Mouse (Mus musculus): ENCODE measurements around the gene Pdcd1.
"Not testable (repeated sequence)": the region's sequence is repeated elsewhere in the genome, so short reads cannot be mapped to it uniquely, and the experiment has no call there.

Pdcd1 gene

DNA sequence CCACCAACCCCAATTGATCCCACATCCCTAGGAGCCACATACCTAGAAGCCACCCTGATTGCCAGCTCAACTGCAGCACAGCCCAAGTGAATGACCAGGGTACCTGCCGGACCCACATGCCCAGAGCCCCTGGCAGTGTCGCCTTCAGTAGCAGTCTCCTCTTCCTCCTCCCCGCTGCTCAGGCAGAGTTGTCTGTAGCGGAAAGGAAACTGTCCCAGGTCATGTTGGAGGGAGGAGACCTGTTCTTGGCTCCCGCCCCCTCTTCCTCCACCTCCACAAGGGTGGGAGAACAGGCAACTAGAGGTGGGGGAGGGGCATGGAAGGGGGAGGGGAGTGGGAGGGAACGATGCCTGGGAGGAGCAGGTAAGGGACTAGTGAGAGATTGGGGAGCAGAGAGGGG is at the start of gene Pdcd1:
Gene Pdcd1, minus strand, starts transcription at position 181 of the 400 bp plus-strand sequence.
- DNase-seq (ENCODE audit: low spot score in 2 of 2): no peak

DNA sequence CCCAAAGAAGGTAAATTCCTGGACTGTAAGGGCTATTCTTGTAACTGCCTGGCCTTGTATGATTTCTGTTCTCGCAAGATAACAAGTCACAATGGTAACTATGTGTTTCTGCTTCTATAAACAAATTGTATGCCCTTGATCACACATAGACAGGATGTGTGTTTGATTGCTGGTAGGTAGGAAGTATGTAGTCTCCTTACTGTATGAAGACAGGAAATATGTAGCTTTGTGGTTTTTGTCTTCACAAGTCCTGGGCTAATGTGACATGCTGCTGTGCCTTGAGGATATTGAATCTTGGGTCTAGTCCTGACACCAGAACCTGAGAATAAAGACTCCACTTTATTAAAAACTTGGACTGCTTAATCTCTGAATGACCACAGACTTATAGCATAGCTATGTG is 39.4 kb upstream of the Pdcd1 start:
- DNase-seq (ENCODE audit: low spot score in 2 of 2): no peak

DNA sequence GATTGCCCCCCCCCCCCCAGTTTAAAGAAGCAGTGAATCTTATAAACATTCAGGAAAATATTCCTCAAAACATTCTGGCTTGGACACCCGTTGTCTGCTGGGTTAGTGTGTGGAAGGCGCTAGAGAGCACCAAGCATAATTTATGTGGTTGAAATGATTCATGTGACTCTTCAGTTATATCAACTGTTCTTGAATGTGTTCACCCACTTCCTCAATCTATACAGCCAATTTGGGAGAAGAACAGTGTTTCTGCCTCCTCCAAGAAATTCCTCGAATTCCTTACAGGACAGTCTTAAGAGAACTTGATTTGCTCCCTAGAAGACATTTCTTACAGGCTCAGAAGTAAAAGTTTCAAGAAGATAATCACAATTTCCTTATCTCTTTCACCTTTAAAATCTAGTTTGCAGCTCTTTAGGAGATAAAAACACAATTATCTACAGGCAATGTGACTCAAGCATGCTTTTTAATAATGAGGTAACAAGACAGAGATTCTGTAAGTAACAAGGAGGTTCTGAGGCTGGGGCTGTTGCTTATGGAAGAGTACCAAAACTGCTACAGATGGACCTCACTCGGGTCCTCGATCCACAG is 34.1 kb upstream of the Pdcd1 start:
- no peak for DNase-seq (ENCODE audit: low spot score in 2 of 2)

DNA sequence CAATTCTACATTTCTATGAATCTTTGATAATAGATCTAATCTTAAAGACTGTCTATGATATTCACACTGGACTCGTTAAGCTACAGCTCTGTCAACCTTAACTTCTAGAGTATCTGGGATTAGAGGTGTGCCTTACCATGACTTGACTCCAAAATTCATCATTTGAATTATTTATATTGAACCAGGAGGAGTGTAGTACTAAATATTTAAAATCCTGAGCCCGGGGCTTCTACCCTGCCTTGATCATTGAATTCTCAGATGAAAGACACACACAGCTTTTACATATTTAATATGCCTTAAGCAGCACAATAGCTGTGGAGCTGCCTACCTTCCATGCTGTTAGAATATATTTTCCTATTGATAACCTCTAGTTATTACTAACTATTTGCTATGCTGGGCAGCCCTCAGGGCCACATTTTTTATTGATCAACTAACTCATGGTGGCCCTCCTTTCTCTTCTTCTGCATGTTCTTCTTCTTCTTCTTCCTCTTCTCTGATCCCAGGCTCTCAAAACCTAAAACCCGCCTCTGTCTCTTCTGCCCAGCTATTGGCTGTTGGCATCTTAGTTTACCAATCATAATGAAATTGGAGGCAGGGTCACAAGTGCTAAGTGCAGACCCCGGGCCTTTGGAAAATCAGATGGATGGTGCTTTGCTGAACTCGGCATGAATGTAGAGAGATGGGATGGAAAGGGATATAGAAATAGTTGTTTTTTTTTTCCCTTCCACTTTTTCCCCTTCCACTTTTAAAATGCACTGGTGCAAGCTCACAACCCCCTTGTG is 33.2 kb upstream of the Pdcd1 start:
- no peak for DNase-seq (ENCODE audit: low spot score in 2 of 2)

DNA sequence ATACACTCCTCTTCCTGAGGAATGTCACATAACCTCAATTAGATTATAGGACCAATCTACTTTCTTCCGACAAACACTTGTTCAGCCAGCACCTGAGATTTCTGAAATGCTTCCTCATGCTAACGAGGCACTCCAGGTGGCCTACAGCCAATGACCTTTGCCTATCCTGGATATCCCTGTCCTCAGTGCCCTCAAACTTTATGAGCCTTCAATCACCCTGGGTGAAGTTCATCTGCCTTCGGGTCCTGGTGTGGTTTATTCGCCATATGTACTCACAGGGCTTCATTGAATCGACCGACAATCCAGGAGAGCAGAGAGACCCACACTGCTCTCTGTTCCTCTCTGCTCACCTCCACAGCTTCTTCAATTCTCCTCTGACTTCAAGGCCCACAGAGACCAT is 29.4 kb upstream of the Pdcd1 start:
- DNase-seq (ENCODE audit: low spot score in 2 of 2): no peak

DNA sequence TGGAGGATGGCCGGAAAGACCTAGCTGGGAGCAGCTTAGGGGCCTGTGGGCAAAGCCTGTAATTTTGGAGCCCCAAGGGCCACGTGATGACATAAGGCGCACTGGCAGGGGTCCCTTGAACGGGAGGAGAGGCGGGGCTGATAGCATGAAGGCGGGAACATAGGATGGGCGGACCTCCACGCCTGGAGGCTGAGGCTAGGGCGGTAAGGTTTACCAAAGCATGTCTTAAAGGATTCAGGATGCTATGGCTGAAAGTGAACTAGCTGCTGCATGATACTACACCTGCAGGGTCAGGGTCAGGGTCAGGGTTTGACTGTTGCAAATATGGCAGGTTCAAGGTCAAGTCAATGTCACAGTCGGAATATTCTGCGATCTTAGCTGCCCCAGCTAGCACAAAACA is 28.8 kb upstream of the Pdcd1 start:
- no peak for DNase-seq (ENCODE audit: low spot score in 2 of 2)

DNA sequence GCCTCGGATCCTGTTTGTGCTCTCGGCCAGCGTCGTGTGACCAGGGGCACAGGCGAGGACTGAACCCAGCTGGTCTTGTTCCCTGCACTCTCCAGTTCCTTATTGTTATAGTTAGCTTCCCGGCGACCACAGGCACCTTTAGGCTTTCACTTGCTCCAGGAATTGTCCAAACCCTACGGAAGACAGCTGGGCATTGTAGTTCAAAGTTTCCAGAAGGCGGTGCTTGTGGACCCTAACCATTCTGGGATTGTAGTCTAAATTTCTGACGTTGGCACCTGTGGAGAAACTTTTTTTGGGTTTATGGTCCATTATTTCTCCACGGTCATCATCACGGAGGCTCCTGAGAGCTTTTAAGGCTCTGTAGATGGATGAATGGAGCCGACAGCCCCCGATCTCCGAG is 28.4 kb upstream of the Pdcd1 start:
- no peak for DNase-seq (ENCODE audit: low spot score in 2 of 2)

DNA sequence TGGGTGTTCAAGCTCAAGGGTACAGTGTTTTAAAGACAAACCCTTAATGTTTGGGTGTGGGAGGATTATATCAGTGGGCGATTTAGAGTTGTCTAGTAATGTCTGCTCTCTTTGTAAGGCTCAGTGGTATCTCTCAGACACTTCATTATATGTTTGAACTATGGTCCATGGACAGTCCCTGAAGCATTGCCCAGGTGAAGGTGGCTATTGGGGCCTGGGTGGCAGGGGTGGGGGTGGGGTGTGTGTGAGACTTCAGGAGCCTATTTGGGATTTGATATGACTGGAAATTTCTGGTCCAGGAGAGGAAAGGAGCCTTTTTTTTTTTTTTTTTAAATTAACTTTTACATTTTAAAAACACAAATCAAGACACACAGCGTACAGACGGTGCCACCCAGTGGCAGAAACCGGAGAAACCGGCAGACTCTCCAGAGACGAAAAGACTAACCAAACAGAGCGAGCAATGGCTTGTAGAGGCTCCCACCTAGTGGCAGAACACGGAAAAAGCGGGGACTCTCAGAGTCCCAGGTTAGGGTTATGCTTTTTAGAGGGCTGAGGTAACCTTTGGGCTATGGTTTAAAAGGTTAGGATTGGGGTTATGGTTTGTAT is 26.6 kb upstream of the Pdcd1 start:
- peak; percentile 63 to 89 for DNase-seq (ENCODE audit: low spot score in 2 of 2)

DNA sequence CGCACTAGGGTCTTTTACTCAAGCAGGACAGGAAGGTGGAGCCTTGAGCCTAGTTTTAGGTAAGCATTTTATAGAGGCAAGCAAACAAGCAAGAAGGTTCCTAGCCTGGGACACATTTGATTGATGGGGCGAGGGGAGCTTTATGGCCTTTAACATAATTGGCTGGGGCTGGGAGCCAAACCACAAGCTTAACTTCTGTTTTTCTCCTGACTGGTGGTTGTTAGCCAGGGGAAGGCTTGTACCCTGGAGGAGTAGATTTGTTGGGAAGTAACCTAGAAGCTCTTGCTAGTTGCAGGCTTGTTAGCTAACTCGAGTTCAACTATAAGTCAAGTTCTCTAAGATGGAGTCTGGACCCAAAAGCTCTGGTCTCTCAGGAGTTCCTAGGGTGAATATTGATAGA is 26.0 kb upstream of the Pdcd1 start:
- DNase-seq (ENCODE audit: low spot score in 2 of 2): no peak

DNA sequence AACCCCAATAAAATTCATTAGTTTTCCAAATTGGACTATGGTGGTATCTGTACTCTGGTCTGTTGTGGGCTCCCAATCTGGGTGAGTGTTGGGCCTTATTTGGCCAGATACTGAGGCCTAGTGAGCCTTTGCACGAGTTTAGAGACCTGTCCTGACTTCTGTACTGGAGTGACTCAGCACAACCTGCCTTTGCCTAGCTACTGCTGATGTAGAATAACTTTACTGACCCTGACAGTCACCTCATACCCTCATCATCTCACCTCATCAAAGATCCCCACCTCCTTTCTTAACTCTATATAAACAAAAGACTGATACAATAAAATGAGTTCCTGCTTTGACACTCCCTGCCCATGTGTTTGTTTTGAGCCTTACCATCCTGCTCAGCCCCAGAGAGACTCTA is 24.3 kb upstream of the Pdcd1 start:
- no peak for DNase-seq (ENCODE audit: low spot score in 2 of 2)

DNA sequence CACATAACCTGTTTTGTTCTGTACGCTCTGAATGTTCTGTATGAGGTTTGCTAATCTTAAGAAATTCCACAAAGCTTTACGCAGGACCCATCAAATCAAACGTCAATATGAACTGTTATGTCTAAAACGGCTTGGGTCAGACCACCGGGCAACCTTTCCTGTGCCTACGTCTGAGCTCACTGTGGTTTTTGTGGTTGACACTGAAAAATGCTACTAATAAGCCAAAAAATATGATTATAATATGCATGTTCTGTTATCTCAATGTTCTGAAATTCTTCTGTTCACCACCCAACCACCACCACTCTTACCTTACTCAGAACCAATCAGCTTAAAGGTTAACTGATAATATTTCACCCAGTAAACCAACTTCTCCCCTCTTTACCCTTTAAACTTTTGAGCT is 22.4 kb upstream of the Pdcd1 start:
- DNase-seq (ENCODE audit: low spot score in 2 of 2): no peak

DNA sequence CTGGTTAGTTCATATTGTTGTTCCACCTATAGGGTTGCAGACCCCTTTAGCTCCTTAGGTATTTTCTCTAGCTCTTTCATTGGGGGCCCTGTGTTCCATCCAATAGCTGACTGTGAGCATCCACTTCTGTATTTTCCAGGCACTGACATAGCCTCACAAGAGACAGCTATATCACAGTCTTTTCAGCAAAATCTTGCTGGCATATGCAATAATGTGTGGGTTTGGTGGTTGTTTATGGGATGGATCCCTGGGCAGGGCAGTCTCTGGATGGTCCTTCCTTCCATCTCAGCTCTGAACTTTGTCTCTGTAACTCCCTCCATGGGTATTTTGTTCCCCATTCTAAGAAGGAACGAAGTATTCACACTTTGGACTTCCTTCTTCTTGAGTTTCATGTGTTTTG is 5.9 kb upstream of the Pdcd1 start:
- DNase-seq (ENCODE audit: low spot score in 2 of 2): not testable (repeated sequence)

DNA sequence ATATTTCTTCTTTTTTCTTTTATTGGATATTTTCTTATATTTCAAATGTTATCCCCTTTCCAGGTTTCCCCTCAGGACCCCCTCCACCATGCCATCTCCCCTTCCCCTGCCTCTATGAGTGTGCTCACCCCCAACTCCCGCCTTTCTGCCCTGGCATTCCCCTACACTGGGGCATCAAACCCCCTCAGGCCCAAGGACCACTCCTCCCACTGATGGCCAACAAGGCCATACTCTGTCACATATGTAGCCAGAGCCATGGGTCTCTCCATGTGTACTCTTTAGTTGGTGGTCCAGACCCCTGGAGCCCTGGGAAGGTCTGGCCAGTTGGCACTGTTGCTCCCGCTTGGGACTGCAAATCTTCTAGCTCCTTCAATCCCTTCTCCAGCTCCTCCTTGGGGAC is 5.0 kb upstream of the Pdcd1 start:
- DNase-seq (ENCODE audit: low spot score in 2 of 2): no peak

DNA sequence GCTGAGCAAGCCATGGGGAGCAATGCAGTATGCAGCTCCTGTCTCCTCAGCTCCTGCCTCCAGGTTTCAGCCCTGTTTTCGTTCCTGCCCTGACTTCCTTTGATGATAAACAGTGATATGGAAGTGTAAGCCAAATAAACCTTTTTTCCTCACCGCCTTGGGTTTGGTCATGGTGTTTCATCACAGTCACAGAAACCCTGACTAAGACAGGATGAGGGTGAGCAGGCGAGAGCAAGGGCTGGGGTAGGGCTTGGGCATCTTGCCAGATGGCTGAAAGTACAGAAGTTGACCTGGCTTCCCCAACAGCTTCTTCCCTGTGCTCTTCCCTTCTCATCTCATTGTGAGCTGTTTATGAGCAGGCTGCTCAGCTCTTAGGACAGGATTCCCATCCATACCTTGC is 3.6 kb upstream of the Pdcd1 start:
- DNase-seq (ENCODE audit: low spot score in 2 of 2): no peak

DNA sequence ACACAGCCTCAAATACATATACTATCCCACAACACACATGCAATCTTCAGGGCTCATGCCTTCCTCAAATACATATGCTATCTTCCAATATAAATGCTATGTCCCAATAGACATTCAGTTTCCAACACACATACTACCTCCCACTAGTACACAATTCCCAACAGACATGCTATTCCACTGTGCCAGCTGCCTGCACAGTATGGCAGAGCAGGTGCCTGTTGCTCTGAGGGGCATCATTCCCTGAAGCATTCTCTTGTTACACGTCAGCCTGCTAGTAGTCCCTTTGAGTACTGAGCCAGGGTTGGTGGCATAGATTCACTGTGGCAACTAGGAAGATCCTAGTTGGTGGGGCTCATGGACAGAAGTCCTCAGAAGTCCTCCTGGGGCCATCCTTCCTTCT is 2.1 kb upstream of the Pdcd1 start:
- no peak for DNase-seq (ENCODE audit: low spot score in 2 of 2)

DNA sequence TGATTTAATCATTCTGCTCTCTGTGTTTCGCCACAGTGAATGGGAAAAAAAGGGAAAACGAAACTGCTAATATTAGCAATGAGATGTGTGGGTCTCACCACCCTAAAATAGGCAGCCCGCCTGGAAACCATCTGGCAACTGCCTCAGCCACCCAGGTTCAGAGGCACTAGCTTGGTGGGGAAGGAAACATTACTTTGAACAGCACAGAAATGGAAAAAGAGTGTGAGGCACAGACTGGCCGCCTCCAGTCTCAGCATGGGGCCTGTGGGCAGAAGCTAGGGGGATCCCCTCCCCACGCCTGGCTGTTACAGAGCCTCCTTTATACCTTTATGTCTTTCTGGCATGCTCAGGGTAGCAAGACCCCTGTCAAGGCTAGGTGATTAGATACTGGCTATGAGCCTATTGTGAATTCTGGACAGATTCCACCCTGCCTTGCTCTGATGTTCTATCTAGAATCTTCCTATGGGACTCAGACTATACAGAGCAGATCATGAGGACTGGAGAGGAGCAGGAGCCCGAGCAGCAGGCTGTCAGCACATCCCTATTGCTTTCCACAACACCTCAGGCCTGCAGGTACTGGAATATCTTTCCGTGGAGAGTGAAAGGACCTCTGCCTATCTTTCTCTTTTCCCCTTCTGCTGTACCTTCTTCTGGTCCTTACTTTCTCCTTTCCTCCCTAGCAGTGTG is 1.3 kb upstream of the Pdcd1 start:
- no peak for DNase-seq (ENCODE audit: low spot score in 2 of 2)

DNA sequence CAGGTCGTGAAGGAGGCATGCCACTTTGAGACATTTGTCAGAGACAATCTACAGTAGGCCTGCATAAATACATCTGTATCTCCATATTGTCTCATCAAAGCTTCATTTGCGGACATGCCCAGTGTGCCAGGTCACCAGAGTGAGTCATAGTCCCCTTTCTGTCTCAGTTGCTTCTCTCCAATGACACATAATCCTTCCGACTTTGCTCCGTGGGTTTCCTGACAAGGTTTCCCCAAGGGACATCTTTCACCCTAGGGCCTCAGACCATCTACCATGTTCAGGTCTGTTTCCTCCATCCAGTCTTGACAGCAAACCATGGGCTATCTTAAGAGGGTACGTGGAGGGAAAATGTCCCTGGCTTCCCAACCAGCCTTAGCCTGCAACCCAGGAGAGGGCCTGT is 1.2 kb downstream of the Pdcd1 start:
- no peak for DNase-seq (ENCODE audit: low spot score in 2 of 2)

DNA sequence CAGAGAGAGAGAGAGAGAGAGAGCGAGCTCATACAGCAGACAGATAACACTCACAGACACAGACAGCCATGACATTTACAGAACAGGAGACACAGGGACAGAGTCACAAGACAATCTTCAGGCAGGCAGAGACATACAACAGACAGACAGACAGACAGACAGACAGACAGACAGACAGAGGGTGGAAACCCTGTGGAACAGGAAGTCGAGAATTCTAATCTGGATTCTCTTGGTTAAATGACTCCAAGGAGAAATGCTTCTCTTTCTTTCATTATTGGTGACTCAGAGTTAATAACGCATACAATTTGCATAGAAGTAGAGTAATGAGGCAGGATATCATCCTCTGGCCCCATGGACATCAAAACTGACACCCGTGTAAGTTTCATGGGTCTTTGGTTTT is 5.8 kb downstream of the Pdcd1 start:
- no peak for DNase-seq (ENCODE audit: low spot score in 2 of 2)

DNA sequence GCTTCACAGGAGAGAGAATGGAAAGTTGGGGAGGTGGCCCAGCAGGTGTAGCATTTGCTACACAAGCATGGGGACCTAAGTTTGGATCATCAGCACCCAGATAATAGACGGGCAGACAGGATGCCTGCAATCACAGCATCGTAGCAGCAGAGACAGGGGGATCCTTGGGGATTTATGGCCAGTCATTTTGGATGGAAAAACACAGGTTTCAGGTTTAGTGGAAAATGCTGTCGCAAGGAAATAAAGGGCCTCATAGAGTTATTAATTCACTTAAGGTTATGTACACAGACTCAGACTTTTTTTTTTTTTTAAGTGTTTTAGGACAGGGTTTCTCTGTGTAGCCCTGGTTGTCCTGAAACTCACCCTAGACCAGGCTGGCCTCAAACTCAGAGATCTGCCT is 6.8 kb downstream of the Pdcd1 start:
- no peak for DNase-seq (ENCODE audit: low spot score in 2 of 2)

DNA sequence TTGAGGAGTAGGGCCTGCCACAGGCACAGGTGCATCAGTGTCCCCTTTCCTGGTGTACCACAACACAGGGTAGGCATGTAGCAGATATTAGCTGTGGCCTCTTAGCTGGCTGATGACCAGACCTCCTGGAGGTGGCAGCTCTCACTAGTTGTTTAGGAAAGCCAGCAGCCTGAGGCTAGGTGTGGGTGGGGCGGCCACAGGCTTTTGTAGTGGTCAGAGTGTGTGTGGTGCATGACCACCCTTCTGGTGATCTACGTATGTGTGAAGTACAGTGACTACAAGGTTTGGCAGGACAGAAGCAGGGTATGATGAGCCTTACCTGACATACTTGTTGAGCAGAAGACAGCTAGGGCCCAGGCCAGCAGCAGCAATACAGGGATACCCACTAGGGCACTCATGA is 12.0 kb downstream of the Pdcd1 start:
- no peak for DNase-seq (ENCODE audit: low spot score in 2 of 2)

DNA sequence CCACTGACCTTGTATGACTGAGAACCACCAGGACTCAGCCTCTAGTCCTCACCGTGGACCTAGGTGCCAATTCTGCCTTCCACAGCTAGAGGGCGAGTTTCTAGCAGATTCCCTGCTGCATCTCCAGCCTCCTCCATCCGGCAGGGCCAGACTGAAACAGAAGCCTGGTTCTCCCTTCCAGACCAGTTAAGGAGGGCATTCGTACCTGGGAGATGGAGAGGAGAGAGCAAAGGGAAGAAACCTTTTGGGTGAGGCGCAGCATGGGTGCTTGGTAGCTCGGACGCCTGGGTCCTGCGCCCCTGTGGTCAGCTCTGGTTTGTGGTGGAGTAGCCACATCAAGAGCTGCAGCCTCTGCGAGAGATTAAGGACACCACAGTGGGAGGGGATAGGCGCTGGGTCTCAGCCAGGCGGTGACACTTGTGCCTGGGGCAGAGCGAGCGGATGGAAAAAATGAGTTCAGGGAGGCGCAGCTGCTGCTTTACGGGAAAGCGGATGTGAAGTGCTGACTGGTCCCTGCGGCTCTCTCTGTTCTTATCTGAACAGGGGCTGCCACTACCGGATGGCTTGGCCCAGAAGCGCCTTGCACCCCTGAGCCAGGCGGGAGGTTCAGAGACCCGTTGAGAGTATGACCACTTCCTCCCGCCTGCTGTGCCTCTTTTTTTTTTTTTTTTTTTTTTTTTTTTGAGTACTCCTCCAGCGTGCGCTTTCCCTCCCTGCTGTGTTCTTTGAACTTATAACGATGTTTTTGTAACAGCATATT is 17.2 kb downstream of the Pdcd1 start:
- DNase-seq (ENCODE audit: low spot score in 2 of 2): peak; percentile 58 to 81

DNA sequence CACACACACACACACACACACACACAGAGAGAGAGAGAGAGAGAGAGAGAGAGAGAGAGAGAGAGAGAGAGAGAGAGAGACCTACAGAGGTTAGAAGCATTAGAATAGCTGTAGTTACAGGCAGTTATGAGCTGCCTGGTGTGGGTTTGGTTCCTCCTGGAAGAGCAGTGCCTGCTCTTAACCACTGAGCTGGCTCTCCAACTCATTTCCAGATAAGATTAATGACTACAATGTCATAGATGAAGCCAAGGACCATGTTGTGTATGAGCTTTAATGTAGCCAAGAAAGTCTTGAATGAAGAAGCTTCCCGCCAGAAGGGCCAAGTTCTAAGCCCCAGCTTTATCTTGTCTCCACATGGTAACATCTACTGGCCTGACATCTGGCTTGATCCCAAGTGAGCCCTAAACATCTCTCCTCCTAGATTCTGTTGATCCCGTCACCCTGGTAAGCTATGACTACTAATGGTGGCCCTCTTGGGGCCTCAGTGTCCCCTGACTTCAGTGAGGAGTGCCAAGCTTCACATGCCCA is 19.2 kb downstream of the Pdcd1 start:
- no peak for DNase-seq (ENCODE audit: low spot score in 2 of 2)

Measured in cerebellum, postnatal 4 days (tissue).